Mouse (Mus musculus) lung, embryonic 14.5 days (tissue): ENCODE results near the gene Drosha. TPM values are rescaled to one million over a fixed set of nuclear protein-coding genes. Genes with fewer than 3 reads are reported as not detected.

Experiments
- ATAC-seq: fragments of 200-750 bp; cut with Nextera tagmentation; 2 replicates; pipeline ENCODE4 v1.8.0; 2017; ENCODE audit warnings: mild to moderate bottlenecking, moderate TSS enrichment, moderate library complexity; ENCODE audit not compliant: insufficient read depth
- DNase-seq: peaks from one replicate; pipeline ENCODE4 v3.0.0-alpha.2; 2015
- H3K27ac ChIP-seq: fragments of 300-500 bp; sonication (generic); 2 replicates; pipeline ENCODE4 v1.5.1; 2014; ENCODE audit warnings: low read depth, mild to moderate bottlenecking, moderate library complexity
- H3K27me3 ChIP-seq: fragments of 300-500 bp; sonication (generic); 2 replicates; pipeline ENCODE4 v1.6.1; 2014; ENCODE audit warnings: low read length, control low read depth; ENCODE audit not compliant: insufficient read depth
- H3K36me3 ChIP-seq: fragments of 300-500 bp; sonication (generic); 2 replicates; pipeline ENCODE4 v1.6.1; 2014; ENCODE audit warnings: control low read depth; ENCODE audit not compliant: insufficient read depth
- H3K4me1 ChIP-seq: fragments of 300-500 bp; sonication (generic); 2 replicates; pipeline ENCODE4 v1.6.1; 2014; ENCODE audit warnings: antibody characterized with exemption, control low read depth; ENCODE audit not compliant: insufficient read depth
- H3K4me2 ChIP-seq: fragments of 300-500 bp; sonication (generic); 2 replicates; pipeline ENCODE4 v1.6.1; 2014; ENCODE audit warnings: mild to moderate bottlenecking
- H3K4me3 ChIP-seq: fragments of 300-500 bp; sonication (generic); 2 replicates; pipeline ENCODE4 v1.5.1; 2014; ENCODE audit warnings: low read depth, low read length
- H3K9ac ChIP-seq: fragments of 300-500 bp; sonication (generic); 2 replicates; pipeline ENCODE4 v1.6.1; 2014
- H3K9me3 ChIP-seq: fragments of 300-500 bp; sonication (generic); 2 replicates; pipeline ENCODE4 v1.6.1; 2016; ENCODE audit warnings: low read depth, low read length, control low read depth
- CTCF ChIP-seq: IDR thresholded peaks from 2 replicates; pipeline ENCODE4 v1.5.1; 2016; ENCODE audit warnings: antibody characterized with exemption, low read depth
- WGBS: fragments of 180-500 bp; shearing (Covaris S2); extraction: QIAGEN DNeasy Blood & Tissue Kit; methylation state at CpG from one replicate; pipeline ENCODE4 v1.1.7; 2014; 5-methylcytosine and 5-hydroxymethylcytosine counted together
- microRNA-seq: library from miRNA; unstranded; fragments of <30 nt; microRNA quantifications from one replicate; pipeline ENCODE4, GENCODE M21; 2016; ENCODE audit warnings: borderline number of aligned reads
- polyA plus RNA-seq: library from polyadenylated mRNA; unstranded; fragments of >200 nt; fragmentation: Nextera tagmentation; extraction: Ambion mirVana; gene quantifications from 2 replicates; pipeline ENCODE4 v1.2.1, GENCODE M21; 2014

The Drosha gene
- polyA plus RNA-seq, 1 experiment from 2014 or later: 42.3 TPM

DNA sequence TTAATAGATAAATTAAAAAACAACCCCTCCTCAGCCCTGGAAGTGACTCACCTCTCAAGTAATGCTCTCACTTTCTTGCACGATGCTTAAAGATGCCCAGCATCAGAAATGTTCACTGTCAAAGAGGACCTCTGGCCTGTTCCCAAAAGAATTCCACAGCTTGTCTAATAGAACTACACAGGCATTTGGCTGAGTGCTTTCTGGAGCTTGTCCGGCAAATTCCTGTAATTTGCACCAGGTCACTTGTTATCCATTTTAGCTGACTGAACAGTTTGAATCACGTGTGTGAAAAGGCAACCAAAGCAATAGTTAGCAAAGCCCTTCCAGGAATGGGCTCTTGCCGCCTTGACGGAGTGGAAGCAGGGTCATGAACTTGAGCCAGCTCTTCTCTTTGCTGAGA is 140.6 kb downstream of the Drosha start:
- WGBS: 64% methylated on average over 5 of the region's 5 CpGs
- H3K4me1 ChIP-seq: no peaks in the 10 kb centered on the region
- no peak overlapping the region for H3K9ac ChIP-seq
- TF ChIP-seq CTCF: no peak
- no peaks in the 10 kb centered on the region for H3K9me3 ChIP-seq
- no peak overlapping the region for H3K4me2 ChIP-seq
- H3K4me3 ChIP-seq: no peak overlapping the region
- no peaks in the 10 kb centered on the region for H3K36me3 ChIP-seq
- no peaks in the 10 kb centered on the region for H3K27me3 ChIP-seq
- no peak overlapping the region for H3K27ac ChIP-seq
- no peak for ATAC-seq
- peak; percentile 13 for DNase-seq

DNA sequence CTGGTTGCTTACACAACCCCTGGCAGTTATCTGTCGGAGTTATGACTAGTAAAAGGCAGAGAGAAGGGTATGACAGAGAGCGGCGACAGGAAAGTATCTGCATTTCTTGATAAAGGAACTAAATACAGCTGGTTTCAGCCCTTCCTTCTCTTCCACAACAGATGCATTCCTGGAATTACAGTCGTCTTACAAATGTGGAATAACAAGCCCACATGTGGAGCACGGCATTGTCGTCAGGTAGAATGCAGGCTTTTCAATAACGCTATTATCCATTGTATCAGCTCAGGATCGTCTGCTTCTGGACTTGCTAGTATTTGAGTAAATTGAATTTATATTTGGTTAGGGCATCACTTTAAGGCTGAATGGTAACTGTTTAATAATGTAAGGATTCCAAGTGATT is 144.2 kb downstream of the Drosha start:
- WGBS: 66% methylated on average over 8 of the region's 8 CpGs

DNA sequence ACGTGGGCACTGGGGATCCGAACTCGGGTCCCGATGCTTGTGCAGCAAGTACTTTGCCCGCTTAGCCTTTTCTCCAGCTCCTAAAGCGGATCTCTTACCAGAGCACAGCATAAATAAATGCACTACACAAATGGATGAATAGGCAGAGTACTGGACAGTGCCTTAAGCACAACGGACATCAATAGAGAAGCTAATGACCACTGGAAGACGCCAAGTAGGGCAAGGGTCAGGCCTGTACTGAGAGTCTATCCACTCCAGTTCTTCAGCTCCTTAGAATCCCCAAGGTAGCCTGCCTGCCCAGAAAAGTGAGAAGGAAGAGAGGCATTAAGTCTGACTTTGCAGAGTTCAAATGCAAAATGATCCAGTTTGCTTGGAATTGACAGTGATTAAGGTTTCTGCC is 147.8 kb downstream of the Drosha start:
- Histone ChIP-seq H3K36me3 (no peaks in the 10 kb centered on the region), H3K4me1 (no peaks in the 10 kb centered on the region), H3K9ac (no peak overlapping the region), H3K9me3 (no peaks in the 10 kb centered on the region), H3K27me3 (no peaks in the 10 kb centered on the region), H3K27ac (no peak overlapping the region), H3K4me2 (no peak overlapping the region), H3K4me3 (no peak overlapping the region)
- WGBS: 82% methylated on average over 8 of the region's 8 CpGs
- DNase-seq (no peak), ATAC-seq (no peak)
- no peak for TF ChIP-seq CTCF

More for the DNA sequence above, 144.2 kb downstream of the Drosha start:
- ATAC-seq (no peak), DNase-seq (no peak)
- Histone ChIP-seq H3K9me3 (no peaks in the 10 kb centered on the region), H3K4me2 (no peak overlapping the region), H3K4me3 (no peak overlapping the region), H3K9ac (no peak overlapping the region), H3K4me1 (no peaks in the 10 kb centered on the region), H3K27me3 (no peaks in the 10 kb centered on the region), H3K27ac (no peak overlapping the region), H3K36me3 (no peaks in the 10 kb centered on the region)
- no peak for TF ChIP-seq CTCF

Small RNA genes lying within 50 kb of the gene (microRNA-seq; reads per million reads assigned to microRNA genes)
- not detected for gene Gm47288

Other genes with a start within 250 kb of the Drosha start
- gene Pdzd2, start 84.9 kb upstream of the Drosha start, polyA plus RNA-seq: 21.7 and 24.1 TPM in 2 replicates
- 35.0 and 35.1 TPM in 2 replicates for gene 6030458C11Rik, start 166 bp upstream of the Drosha start, polyA plus RNA-seq